Mouse (Mus musculus) urinary bladder, postnatal 36 days (tissue): ENCODE measurements at regions not wholly inside any gene's neighbourhood (a gene's known extent, or its start where the extent isn't known, plus 50 kb on each side); places are given as distances from the start of the nearest gene placed in this dataset.

Experiments used
- DNase-seq, 2 experiments: peaks; one replicate each; pipeline ENCODE4 v3.0.0; 2022; ENCODE audit warnings: low spot score in 2 of 2, mixed read lengths in 1 of 2

DNA sequence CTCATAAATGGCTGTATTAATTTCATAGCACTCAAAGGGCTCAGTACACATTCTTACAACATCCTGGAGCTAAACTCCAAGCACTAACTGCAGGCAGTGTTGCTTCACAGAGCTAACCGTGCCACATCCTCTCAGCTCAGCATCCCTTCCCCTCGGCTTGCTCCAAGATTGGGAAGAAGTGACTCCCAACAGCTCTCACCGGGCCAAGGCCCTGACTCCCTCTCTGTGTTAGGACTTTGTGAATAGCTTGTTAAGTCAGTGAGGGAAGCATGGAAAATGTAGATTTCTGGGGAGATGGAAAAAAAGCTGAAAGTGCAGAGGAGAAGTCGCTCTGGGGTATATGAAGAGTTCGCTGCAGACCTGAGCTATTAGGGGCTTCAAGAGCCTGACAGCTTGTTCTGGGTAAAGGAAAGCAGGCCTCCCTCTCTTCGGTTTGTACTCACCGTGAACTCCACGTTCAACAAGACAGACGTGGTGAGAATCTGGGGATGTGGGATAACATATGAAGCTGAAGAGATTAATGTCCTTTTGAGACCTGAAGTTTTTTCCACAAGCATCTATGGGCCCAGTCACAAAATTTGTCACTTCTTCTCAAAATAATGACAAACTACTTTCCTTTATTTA lies 213.5 kb upstream of the Sfrp2 start:
- no peak for DNase-seq

DNA sequence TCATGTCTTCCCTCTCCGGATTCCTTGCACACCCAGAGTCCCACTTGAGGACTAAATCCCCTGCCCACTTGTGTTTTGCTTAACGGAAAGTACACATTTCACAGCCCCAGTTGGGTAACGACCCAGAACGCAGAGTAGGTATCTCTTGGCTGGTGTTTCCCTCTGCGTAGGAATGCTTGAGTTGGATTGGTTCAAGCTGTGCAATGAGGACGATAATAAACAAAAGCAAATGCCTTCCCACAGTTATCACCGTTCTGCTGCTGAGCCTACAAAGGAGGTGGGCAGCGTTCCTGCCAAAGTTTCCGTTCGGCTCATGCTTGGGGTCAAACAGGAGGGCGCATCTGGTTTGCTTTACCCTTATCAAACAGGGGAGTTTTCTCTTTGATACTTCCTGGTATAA lies 212.3 kb upstream of the Sfrp2 start:
- no peak for DNase-seq

DNA sequence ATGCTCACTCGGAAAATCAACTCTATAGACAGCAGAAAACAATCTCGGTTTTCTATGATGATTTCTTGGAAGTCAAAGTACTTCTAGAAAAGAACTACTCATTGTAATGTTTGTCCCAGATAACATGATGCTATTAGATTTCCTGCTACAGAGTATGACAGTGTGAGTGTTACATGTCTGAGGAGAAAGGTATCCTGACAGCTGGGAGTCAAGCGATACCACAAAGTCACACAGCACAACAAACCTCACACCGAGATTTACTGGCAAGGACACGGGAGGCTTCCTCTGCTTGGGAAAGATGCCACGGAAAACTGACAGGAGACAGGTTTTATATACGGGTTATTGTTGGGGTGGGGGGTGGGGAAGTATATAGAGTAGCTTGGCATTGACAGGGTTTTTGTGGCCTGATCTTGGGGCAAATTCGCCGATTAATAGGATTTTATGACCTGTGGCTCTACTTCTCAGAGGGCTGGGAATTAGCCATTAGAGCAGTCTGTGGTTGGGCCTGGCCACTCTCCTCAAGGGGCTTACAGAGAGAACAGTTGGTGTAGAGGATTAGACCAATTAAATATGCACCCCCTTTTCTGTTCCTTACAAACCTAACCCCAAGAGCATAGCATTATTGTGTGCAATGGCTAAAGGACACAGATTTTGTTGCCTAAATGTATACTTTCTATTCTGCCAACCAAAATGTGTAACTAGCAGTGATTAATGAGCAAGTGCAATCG lies 209.2 kb upstream of the Sfrp2 start:
- DNase-seq: no peak

DNA sequence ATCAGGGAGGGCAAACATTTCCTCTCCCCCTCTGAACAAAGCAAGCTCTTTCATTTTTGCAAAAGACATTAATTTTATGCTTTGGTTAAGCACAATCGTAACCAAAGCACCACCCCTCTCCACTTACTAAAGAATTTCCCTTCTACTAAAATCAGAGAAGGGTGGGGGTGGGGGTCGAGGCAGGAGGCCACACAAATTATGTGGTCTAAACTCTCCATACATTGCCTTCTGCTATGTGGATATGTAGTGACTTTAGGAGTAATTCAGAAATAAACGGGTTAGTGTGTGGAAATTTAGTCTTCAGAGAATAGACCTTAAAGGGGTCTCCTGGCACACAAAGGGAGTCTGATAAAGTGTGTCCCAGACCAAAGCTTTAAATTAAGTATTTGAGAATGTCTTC lies 204.1 kb upstream of the Sfrp2 start:
- DNase-seq: no peak

DNA sequence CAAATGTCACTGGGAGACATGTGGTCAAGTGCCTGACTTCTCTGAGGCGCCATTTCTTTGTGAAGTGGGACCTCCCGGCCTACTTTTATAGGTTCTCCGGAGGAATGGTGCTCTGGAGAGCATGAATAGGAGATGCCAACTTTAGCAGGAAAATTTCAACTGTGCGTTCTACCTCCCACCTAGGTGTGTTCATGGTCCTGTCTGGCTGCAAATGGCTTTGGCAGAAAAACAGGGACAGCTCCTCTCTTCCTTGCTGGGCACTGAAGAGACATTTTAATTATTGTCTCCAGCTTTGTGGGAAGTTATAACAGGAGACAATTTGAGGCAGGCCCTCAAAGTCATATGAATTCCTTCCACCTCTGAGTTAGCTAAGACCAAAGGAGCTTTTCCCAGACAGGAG lies 190.6 kb upstream of the Sfrp2 start:
- DNase-seq: no peak

DNA sequence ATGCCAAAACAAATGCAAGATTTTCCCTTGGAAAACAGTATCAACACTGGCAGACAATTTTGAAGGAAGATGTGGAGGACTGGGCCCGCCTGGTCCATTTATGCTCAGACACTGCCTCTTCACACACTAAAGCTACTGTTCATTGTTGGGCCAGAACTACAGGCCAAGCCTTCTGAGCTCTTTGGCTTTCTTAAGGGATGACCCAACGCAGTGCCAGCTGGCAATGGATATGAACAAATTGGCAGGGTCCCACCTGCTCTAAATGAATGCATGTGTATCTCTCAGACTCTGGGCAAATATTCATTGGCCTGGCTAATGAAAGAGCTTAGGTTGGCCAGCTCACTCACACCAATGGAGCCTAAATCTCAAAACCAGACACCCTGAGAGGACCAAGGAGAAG lies 190.0 kb upstream of the Sfrp2 start:
- DNase-seq: peak in 1 of 2 experiments; percentile 14

DNA sequence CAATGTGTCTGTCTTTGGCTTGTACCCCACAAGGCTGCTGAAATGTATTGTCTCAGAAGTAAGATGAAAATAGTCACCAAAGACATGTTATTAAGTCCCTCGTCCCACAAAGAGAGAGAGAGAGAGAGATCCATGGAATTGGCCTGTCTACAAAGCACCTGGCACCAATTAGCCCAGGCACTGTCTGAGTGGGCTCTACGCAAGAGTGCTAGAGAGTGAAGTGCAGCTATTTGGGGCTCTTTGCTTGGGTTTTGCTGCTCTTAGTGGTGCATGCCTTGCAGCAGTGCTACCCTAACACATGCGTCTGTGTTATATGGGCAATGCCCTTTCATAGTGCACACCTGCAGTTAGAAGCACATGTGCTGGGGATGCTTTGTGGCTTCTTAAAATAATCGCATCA lies 185.4 kb upstream of the Sfrp2 start:
- DNase-seq: no peak

DNA sequence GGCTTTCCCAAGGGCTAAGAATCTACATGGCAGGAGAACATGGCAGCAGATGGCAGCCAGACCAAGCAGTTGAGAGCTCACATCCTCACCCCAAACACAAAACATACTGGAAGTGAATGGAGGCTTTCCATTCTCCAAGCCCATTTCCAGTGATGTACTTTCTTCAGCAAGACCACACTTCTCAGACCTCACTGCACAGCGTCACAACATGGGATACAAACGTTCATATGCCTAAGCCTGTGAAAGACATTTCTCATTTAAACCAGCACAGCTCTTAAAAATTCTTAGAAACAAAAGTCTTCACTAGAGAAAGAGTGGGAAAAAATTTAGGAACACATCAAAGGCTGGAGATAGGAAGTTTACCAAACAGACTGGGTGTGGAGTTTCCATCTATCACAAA lies 183.9 kb upstream of the Sfrp2 start:
- no peak for DNase-seq

DNA sequence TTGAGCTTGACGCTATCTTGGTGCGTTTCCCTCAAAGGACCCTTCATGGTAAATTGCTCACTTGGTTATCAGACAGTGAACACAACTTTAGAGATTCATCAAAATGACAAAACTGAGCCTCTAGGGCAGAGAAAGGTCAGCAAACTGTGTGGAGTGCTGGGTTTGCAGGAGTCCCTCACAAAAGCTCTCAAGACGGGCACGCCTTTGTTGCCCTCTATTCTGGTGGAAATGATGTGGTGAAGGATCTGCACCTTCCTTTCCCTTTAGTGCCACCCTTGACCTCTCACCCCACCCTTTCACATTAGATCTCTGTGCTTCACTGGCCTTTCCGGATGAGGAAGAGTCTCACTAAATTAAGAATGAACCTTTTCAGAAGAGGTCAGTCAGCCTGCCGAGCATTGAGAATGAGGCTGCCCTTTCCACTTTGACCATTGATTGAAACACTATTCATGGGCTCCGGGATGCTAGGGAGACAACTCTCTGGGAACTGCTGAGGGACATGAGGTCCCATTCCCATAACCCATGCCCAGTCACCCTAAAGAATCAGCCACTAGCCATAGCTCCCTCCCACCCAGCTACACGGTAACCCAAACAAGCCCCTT lies 182.9 kb upstream of the Sfrp2 start:
- no peak for DNase-seq

DNA sequence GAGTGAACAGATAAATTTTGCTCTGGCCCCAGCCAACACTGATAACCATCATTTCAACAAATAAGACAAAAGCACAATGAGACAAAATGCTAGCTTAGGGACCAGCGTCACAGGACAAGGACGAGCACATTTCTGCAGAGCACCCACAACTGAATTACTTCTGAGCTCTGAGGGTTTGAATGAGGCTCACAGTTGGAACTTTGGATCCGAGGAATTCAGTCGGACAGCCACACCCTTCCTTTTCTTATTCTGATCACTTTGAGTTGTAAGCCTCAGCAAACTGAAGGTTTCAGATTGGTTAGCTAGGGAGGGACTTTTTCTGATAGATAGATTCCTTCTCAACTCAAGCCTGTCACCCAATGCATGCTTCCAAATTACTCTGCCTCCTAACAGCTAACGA lies 180.0 kb upstream of the Sfrp2 start:
- no peak for DNase-seq

DNA sequence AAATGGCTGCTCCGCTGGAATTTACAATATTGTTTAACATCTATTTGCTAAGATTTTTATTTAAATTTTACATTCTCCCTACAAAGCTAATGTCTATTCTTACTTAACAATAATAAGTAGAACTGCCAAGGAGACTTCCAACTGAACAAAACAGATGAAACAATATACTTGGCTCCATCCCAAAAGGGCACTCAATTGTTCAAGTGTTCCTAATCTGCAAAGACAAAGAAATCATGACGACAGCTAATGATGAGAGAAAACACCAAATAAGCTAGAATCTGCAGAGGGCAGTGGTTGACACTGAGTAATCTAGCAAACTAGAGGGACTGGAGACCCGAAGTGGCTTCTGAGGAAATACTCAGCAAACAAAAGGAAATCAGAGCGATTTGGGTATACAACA lies 179.6 kb upstream of the Sfrp2 start:
- no peak for DNase-seq

DNA sequence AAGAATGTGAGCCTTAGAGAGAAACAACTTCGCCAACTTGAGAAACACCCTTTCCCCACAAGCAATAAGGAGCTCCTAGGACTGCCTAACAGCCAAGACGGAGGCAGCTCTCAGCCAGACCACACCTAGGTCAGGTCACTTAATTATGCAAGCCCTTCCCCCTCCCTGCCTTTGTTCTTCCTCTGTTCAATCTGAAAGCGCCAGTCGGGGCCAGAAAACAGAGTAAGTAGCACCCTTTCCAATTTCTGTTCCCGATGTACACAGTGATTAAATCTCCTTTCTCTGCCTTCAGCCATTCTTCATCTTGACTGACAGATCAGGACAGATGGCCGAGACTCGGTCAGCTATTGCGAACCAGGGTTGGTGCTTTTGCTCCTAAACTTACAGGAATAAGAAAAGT lies 177.0 kb upstream of the Sfrp2 start:
- DNase-seq: no peak

DNA sequence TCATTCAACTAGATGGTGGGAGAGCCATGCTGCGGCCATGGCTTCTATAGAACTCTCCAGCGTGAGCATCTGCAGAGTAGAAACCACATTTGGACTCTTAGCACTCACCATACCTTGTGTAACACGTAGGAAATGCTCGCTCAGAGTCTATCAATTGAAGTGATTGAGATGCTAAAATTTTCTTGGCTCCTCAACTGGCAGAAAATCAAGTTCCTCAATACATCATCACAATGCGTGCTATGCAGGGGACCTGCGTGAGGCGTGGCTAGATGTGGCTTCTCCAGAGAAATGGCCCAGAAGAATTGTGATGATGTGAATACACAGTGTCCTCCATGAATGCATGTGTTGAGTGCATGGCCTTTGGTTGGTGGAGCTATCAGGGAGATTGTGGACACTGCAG lies 174.9 kb upstream of the Sfrp2 start:
- no peak for DNase-seq

DNA sequence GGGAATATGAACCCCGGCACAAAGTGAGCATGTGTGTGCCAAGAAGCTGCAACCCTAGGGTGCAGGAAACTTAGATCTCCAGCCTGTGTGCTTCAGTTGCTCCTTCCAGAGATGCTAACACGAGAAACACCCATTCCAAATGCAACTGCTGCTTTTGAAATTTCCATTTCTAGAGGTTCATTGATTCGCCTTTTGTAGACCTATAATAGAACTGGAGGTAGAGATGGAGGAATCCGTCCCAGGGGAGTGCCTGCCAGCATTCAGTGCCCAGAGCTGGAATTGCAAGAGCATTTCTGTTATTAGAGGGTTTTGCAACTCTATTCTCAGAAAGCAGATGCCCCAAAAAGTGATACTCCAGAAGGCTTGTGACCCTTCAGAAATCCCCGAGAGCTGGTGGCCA lies 172.8 kb upstream of the Sfrp2 start:
- DNase-seq: no peak

DNA sequence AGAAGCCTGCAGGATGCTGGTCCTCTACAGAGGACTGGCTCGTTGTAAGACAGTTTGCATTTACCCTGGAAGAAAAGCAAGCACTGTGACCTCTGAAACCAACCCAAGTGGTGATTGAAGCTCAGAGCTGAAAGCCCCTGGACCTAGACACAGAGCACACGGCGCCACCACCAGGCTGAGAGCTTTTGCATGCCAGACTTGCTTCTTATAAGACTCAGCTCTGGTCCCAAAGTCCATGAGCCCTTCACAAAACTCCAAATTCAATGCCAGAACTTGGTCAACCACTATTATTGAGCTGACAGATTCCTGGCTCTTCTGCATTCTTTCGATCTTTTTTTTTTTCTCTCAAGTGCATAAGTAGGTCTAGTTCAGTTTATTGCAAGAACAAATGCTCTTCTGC lies 164.6 kb upstream of the Sfrp2 start:
- no peak for DNase-seq

DNA sequence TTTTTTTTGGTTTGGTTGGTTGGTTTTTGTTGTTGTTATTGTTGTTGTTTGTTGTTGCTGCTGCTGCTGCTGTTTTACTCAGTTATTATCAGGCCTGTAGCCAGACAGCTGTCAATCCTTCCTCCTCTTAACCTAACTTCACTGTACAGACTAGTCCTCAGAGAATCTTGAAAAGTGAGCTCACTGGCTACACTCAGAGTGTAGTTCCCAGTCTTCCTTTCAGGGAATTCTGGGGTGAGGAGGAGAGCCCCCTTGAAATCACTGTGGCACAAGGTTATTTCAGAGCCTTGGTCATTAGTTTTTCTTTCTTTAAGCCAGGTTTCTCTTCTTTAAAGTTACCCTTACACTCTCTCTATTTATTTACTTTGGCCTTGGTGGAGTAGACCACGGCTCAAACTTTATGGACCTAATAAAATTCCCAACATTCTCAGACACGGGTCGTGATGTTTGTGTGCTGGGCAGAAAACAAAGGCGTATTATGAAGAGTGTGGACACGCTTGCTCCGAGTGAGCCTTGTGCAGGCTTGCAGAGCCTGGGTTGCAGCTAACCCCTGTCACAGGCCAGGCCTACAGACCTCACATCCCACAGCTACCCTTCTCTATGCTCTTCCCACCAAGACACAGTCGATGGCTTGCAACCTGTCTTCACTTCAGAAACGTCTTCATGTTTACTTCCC lies 156.9 kb upstream of the Sfrp2 start:
- no peak for DNase-seq

DNA sequence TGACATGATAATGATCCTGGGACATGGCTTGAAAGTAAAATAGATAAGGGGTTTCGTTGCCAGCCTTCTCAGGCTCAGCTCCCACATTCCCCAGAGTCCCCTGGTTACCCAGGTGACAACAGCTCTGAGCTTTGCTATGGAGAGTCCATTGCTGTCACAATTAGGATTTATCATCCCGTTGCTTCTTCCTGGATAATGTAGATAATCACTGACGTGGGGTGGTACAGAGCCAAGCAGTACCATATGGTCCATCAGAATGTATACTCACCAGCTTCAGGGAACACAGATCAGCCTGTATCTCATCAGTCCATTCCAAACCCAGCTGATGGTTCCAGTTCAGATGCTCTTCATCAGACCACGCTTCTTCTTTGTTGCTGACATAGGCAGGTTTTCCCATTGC lies 145.7 kb upstream of the Sfrp2 start:
- DNase-seq: no peak

DNA sequence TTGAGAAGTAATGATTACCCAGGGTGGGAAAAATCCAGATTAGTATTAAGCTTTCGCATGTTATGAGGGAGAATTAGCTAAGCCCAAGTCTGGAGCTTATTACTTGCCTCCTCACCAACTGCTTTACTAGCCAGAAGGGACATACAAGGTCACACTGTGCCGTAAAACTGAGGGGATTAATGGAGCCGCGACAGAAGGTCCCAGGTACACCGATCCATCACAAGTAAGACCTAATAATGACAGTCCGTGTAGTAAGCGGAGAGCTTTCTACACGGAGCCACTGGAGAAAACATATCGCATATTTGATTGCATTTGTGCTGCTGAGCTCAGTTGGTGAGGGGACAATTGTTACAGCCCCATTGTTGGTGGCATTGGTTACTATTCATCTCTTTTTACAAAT lies 133.1 kb upstream of the Sfrp2 start:
- DNase-seq: no peak

DNA sequence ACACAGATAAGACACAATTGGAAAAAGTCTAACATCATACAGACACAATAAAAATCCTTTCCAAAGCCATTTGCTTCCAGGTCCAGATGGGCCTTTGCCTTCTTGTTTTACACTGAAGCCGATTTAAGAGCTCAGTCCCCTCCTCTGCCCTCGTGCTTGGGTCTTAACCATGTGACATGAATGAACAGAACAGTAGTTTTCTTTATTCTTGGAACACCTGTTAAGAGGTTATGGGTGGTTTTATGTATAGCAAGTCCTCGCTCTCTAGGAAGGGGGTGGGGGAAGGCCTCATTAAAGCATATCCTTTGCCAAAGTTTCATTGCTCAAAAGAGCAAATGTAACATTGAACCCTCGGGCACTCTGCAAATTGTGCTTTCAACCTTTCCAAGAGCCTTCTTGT lies 125.7 kb upstream of the Sfrp2 start:
- DNase-seq: no peak

DNA sequence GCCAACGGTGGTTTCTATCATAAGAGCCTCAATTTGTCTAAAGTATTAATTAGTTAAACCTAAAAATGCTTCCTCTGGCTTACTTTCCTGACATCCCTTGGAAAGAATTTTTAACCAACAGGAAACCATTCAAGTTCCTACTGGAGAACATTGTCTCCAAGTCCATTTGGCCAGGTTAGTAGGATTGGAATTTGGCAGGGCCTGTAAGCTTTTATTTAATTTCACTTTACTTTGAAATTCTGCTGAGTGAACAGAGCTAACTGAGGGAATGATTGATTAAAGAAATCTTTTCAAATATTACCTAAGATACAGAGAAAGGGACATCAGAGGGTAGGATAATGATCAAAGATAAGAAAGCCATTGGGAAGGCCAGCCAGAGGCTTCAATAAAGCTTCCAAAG lies 102.4 kb upstream of the Sfrp2 start:
- no peak for DNase-seq

DNA sequence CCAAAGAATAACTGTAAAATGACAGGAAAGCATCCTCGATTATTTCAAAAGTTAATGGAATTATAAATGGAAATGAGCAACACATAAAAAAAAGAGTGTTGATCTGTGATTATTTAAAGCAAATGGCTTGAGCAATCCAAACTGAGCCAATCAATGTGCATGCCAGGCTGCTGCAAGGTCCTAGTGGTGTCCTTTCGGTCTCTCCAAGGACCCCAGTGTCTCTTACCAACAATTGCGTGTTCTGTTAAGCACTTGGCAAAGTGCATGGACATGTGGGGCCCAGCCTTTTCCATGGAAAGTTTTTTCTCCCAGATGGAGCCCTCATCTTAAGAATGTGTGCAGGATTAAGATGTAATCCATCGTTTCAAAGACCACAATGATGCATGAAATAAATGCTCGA lies 90.0 kb upstream of the Sfrp2 start:
- no peak for DNase-seq

DNA sequence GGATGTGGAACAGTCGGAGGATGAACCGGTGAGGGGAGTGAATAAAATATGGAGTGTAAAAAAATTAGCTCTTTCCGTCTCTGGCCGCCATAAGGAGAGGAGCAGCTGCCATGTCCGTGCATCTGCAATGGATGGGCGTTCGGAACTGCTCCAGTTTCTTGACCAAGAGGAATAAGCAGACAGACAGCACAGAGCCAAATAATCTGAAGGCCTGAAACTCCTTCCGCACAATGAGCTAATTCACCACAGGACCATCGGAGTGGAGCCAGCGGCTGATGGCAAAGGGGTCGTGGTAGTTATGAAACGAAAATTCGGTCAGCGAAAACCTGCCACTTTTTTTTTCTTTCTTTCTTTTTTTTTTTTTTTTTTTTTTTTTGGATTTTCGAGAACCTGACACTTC lies 79.5 kb upstream of the Sfrp2 start:
- DNase-seq: no peak

DNA sequence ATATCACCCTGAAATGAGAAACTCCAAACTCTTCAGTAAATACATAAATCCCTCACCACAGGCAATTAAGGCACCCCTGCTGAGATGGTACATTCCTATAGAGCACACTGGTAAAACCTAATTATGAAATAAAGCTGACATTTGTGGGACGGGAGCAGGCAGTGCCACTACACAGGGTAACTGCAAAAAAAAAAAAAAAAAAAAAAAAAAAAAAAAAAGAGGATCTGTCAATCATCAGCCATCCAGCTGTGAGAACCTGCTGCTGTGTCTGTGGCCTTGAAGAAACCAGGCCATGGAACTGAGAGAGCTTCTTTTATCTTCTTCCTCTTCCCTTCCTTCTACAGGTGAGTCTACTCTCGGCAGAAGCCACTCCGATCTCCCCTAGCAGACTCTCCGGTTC lies 78.6 kb upstream of the Sfrp2 start:
- no peak for DNase-seq
